Mouse (Mus musculus): Measurements from ENCODE around the gene Nudt15. TPM values are rescaled to one million over a fixed set of nuclear protein-coding genes. Genes with fewer than 3 reads are reported as not detected.

Gene Nudt15
- polyA plus RNA-seq, 1 experiment from 2014 or later: 6.6 TPM

DNA sequence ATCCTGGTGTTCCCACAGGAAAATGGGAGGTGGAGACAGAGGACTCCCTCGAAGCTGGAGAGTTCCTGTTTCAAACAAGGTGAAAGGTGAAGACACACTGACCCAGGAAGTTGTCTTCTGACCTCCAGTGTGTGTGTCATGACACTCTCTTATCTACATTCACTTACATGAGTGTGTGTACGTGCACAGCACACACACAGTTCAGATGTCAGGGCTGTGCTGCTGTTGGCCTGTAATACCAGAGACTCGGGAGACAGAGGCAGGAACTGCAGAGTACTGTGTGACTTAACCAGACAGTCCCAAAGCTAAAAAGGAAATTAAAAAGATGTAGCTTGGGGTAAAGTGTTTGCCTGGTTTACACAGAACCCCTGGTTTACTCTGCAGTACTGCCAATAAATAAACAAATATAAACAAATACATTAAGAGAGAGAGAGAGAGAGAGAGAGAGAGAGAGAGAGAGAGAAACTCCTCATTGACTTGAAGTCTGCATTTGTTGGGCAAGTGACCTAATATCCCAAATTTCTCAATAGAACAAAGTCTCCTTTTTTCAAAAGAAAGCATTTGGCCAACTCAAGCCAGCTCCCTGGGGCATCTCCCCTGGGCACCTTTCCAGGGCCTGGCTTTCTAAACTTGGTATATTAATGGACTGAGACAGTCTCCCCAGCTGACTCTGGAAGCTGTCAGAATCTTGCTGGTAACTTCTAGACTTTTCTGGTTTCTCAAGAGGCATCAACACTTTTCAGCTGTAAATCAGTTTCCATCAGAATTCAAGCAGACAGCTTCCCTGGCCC is 74.2 kb downstream of the Nudt15 start:
- no peak for ATAC-seq (ENCODE audit: insufficient number of reproducible peaks, low FRiP score, low TSS enrichment, low read depth)
- no peaks in the 10 kb centered on the region for H3K36me3 ChIP-seq (ENCODE audit: control insufficient read depth, insufficient read depth, low read length)
- H3K9me3 ChIP-seq (ENCODE audit: control insufficient read depth, low read length): no peaks in the 10 kb centered on the region
- no peaks in the 10 kb centered on the region for H3K27me3 ChIP-seq (ENCODE audit: control insufficient read depth, insufficient read depth, low read length)
- no peak overlapping the region for H3K27ac ChIP-seq (replicated peaks; ENCODE audit: low read depth, low read length)
- WGBS: 42% methylated on average over 3 of the region's 3 CpGs
- H3K4me3 ChIP-seq (ENCODE audit: low read depth, low read length): no peak overlapping the region
- no peak overlapping the region for H3K4me2 ChIP-seq (ENCODE audit: low read depth, severe bottlenecking)
- H3K4me1 ChIP-seq (ENCODE audit: control insufficient read depth, insufficient read depth, low read length): 0 out of 2 replicates have a peak, but pooled peaks cover 7% of the 10 kb centered on the region
- H3K9ac ChIP-seq (ENCODE audit: low read length): no peak overlapping the region
- DNase-seq (ENCODE audit: low spot score): no peak

GRCm38 (mm10) chr14:73472205-73472604 is 75.8 kb downstream of the Nudt15 start:
- WGBS: 23% methylated on average over 7 of the region's 7 CpGs
- ATAC-seq (ENCODE audit: insufficient number of reproducible peaks, low FRiP score, low TSS enrichment, low read depth): no peak
- Histone ChIP-seq H3K4me2 (ENCODE audit: low read depth, severe bottlenecking) (no peak overlapping the region), H3K27ac (replicated peaks; ENCODE audit: low read depth, low read length) (no peak overlapping the region), H3K36me3 (ENCODE audit: control insufficient read depth, insufficient read depth, low read length) (no peaks in the 10 kb centered on the region), H3K9ac (ENCODE audit: low read length) (no peak overlapping the region), H3K4me3 (ENCODE audit: low read depth, low read length) (no peak overlapping the region), H3K27me3 (ENCODE audit: control insufficient read depth, insufficient read depth, low read length) (no peaks in the 10 kb centered on the region), H3K4me1 (ENCODE audit: control insufficient read depth, insufficient read depth, low read length) (0 out of 2 replicates have a peak, but pooled peaks cover 7% of the 10 kb centered on the region), H3K9me3 (ENCODE audit: control insufficient read depth, low read length) (no peaks in the 10 kb centered on the region)
- no peak for DNase-seq (ENCODE audit: low spot score)

DNA sequence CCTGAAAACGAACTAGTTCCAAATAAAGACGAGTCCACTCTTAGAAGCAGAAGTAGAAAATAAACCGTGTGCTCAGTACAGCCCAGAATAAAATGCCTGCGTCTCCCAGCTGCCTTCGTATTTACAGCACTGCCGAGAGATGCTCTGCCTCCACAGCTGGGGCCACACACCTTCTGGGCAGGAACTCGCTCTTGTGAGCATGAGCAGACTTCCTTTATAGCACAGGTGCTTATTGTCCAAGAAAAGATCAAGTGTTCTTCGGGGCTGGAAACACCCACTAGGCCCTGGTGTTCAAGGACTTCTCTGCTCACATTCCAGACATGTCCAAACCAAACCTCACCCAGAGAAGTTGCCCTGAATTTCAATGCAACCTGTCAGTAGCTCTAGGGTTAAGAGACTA is 77.4 kb downstream of the Nudt15 start:
- Histone ChIP-seq H3K9me3 (ENCODE audit: control insufficient read depth, low read length) (no peaks in the 10 kb centered on the region), H3K9ac (ENCODE audit: low read length) (no peak overlapping the region), H3K27me3 (ENCODE audit: control insufficient read depth, insufficient read depth, low read length) (no peaks in the 10 kb centered on the region), H3K36me3 (ENCODE audit: control insufficient read depth, insufficient read depth, low read length) (no peaks in the 10 kb centered on the region), H3K4me2 (ENCODE audit: low read depth, severe bottlenecking) (no peak overlapping the region), H3K4me3 (ENCODE audit: low read depth, low read length) (no peak overlapping the region), H3K4me1 (ENCODE audit: control insufficient read depth, insufficient read depth, low read length) (0 out of 2 replicates have a peak, but pooled peaks cover 7% of the 10 kb centered on the region), H3K27ac (replicated peaks; ENCODE audit: low read depth, low read length) (no peak overlapping the region)
- DNase-seq (ENCODE audit: low spot score) (no peak), ATAC-seq (ENCODE audit: insufficient number of reproducible peaks, low FRiP score, low TSS enrichment, low read depth) (no peak)
- WGBS: 65% methylated on average over 8 of the region's 8 CpGs

DNA sequence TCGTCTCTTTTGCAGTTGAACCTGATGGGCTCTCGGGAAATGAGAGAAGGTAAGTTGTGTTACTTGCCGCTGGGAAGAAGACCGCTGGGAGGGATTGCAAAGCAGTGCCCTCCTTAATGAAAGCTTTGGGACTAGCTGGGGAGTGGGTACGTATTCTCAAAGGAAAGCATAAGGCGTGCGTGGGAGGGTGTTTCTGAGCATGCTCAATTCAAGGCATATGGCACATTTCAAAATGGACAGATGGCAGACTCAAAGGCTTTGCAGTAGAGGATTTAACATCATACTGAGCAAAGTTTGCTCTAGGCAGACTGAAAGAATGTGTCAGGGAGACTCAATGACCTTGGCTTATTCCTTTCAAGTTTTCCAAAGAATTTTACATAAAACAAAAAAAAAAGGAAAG is 78.5 kb downstream of the Nudt15 start:
- no peaks in the 10 kb centered on the region for H3K9me3 ChIP-seq (ENCODE audit: control insufficient read depth, low read length)
- no peaks in the 10 kb centered on the region for H3K36me3 ChIP-seq (ENCODE audit: control insufficient read depth, insufficient read depth, low read length)
- no peaks in the 10 kb centered on the region for H3K27me3 ChIP-seq (ENCODE audit: control insufficient read depth, insufficient read depth, low read length)
- 87% methylated on average over 7 of the region's 7 CpGs for WGBS
- no peak overlapping the region for H3K27ac ChIP-seq (replicated peaks; ENCODE audit: low read depth, low read length)
- DNase-seq (ENCODE audit: low spot score) (no peak), ATAC-seq (ENCODE audit: insufficient number of reproducible peaks, low FRiP score, low TSS enrichment, low read depth) (no peak)
- 0 out of 2 replicates have a peak, but pooled peaks cover 6% of the 10 kb centered on the region for H3K4me1 ChIP-seq (ENCODE audit: control insufficient read depth, insufficient read depth, low read length)
- no peak overlapping the region for H3K9ac ChIP-seq (ENCODE audit: low read length)
- H3K4me3 ChIP-seq (ENCODE audit: low read depth, low read length): no peak overlapping the region
- H3K4me2 ChIP-seq (ENCODE audit: low read depth, severe bottlenecking): no peak overlapping the region

Other genes starting within 250 kb of the Nudt15 start
- gene Rb1, start 222.4 kb downstream of the Nudt15 start, polyA plus RNA-seq (2014; fragmentation: Nextera tagmentation; extraction: Ambion mirVana): 29.7 and 30.4 TPM in 2 replicates
- gene Itm2b, start 163.0 kb downstream of the Nudt15 start, polyA plus RNA-seq (2014; fragmentation: Nextera tagmentation; extraction: Ambion mirVana): 335 and 352 TPM in 2 replicates
- 119 TPM in 2 replicates for gene Med4, start 38.2 kb downstream of the Nudt15 start, polyA plus RNA-seq (2014; fragmentation: Nextera tagmentation; extraction: Ambion mirVana)
- gene Sucla2, start 22.9 kb downstream of the Nudt15 start, polyA plus RNA-seq (2014; fragmentation: Nextera tagmentation; extraction: Ambion mirVana): 107 and 109 TPM in 2 replicates
- gene Gm21750, start 113.0 kb upstream of the Nudt15 start, polyA plus RNA-seq (2014; fragmentation: Nextera tagmentation; extraction: Ambion mirVana): not detected in 2 replicates